Mouse (Mus musculus) cerebellum, adult 8-10 months (tissue): ENCODE data around the gene Orai1.

ENCODE experiments used
- DNase-seq: peaks from one replicate; pipeline ENCODE4 v3.0.0; 2022

Orai1 gene

DNA sequence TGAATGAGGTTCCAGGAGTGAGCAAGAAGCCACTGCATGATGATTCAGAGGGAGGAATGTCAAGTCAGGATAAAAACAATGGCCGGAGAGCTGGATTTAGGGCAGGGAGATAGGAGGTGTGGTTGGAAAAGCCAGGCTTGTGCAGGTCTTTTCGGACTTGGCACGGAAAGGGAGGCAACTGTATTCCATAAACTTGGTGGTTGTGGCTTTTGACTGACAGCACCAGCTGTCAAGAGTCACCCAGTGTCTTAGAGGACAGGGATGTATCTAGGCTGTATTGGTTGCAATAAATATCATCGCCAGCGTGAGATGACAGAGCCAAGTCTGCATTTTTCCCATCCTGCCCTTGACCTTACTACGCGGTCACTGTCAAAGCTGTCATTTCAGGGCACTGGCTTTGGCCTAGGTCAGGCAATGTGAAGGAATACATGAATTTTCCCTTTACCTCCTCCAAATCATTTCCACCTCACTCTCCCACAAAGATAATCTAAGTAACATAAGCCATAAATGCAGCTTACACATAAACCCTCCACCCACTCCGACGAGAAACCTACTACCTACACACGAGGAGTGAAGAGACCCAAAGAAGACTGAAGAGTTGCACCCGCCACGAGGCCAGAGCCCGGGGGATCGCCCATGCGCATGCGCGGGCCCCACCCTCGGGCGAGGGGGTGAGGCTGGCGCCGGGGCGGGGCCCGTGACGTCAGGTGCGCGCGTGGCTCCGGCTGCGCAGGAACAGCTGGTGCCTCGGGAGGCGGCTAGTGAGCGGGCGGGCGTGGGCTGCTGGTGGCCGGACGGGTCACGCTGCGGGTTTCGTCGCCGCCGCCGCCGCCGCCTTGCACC lies 60.9 kb downstream of the Orai1 start:
- DNase-seq, result peak; percentile 95

GRCm38 (mm10) chr5:123076419-123077281 lies 61.8 kb downstream of the Orai1 start:
- DNase-seq, result peak; percentile 39

DNA sequence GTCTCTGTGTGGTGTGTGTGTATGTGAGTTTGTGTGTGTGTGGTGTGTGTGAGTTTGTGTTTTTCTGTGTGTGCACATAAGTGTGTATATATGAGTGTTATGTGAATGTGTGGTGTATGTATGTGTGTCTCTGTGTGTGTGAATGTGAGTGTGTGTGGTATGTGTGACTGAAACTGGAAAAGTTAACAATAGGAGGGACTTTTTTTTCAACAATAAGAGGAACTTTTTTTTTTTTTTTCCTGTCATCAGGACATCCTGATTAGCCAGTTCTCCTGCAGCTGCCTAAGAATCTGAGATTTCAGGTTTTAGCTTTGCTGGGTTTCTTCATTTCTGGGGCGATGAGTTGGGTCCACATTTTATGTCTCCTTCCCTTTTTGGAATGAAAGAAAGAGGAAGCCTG lies 64.7 kb downstream of the Orai1 start:
- DNase-seq, result no peak

DNA sequence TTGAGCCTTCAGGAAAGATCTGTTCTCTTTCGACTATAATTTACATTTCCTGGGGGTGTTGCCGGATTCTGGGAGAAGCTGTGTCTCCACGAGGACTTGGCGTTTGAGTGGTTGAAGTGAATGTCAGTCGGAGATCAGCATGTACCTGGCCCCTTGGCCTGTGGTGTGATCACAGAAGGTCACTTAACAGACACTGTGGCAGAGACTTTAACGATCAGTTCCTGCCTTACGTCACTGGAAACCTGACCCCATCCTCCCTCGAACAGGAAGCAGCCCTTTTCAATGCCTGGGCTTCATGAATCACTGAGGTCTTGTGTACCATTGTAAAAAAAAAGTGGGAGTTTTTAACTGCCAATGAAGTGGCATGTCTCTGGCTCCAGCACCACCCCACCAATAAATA lies 65.2 kb downstream of the Orai1 start:
- DNase-seq, result no peak
